Mouse (Mus musculus) gastrocnemius, adult 2 months (tissue): ENCODE measurements around the gene Igsf21. TPM values are rescaled to one million over a fixed set of nuclear protein-coding genes. Genes with fewer than 3 reads are reported as not detected.

Experiments used
- DNase-seq: peaks from one replicate; pipeline ENCODE4 v3.0.0; 2022
- H3K27ac ChIP-seq: fragments of 200-600 bp; 2 replicates; pipeline ENCODE4 v1.8.1; 2022; ENCODE audit warnings: mild to moderate bottlenecking
- H3K4me3 ChIP-seq: fragments of 200-600 bp; 2 replicates; pipeline ENCODE4 v1.8.1; 2022; ENCODE audit warnings: mild to moderate bottlenecking, moderate library complexity
- CTCF ChIP-seq: fragments of 200-600 bp; IDR thresholded peaks from 2 replicates; pipeline ENCODE4 v1.8.1; 2022; ENCODE audit warnings: antibody characterized with exemption, mild to moderate bottlenecking, moderate library complexity
- intact Hi-C: fragments of 180-260 bp; cut with DNase I; formaldehyde crosslinking; loops from one replicate; pipeline ENCODE4 v1.15.1; 2025
- total RNA-seq, 2 experiments: library from RNA; stranded (reverse); gene quantifications; 2 replicates each; pipeline ENCODE4 v1.2.3; 2021

The Igsf21 gene
- total RNA-seq, 2 experiments from 2014 or later, result 0.22 TPM; not detected in 1

DNA sequence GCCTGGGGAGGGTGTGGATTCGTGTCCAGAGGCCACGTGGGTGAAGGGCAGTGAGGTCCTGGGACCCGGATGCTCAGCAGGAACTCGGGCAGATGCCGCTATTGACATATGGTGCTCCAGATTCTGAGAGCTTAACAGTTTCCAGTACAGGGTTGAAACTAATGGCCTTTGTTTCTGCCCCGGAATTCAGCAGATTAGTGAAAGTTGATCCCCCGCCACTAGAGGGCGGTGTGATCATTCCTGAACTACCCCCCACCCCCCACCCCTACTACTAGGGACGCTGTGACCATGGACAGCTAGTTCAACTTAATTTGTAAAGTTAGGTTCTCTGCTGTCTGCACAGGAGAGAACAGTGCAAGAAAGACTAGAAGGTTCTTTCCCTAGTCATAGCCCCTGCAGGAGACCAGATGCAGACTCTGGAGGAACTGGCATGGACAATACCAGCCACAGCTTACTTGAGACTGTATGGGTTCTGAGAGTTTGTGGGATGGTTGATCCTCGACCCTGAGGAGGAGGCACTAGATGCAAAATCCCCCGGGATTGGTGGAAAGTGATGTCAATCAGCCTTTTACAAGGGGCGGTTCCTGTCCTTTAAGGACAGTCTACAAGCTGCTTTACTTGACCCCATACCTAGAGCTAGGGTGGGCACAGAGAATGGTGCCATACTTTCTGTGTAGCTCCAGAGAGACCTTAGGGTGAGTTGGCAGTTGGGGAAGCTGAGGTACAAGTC lies 157.7 kb downstream of the Igsf21 start:
- Histone ChIP-seq H3K27ac (no peak overlapping the region), H3K4me3 (no peak overlapping the region)
- no peak for DNase-seq
- intact Hi-C loops, result no loop called here
- peak; percentile 49 for TF ChIP-seq CTCF

DNA sequence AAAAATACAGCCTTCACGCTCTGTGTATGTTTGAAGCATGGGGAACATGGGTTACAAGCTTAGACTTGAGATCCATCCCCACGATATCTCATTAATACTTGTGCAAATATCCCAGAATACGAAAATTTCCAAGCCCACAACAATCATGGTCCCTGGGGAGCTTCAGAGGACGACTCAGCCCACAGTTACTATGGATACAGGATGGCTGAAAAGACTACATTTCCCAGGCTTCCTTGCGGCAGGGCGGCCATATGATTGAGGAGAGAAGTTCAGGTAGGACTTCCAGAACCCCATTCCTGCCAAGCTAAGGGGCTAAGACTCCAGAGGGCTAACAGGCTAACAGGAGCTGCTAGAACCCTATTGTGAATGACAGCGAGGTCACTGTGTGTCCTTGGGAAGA lies 160.4 kb downstream of the Igsf21 start:
- Histone ChIP-seq H3K27ac (no peak overlapping the region), H3K4me3 (no peak overlapping the region)
- TF ChIP-seq CTCF, result no peak
- peak; percentile 9 for DNase-seq
- intact Hi-C loops, result no loop called here

DNA sequence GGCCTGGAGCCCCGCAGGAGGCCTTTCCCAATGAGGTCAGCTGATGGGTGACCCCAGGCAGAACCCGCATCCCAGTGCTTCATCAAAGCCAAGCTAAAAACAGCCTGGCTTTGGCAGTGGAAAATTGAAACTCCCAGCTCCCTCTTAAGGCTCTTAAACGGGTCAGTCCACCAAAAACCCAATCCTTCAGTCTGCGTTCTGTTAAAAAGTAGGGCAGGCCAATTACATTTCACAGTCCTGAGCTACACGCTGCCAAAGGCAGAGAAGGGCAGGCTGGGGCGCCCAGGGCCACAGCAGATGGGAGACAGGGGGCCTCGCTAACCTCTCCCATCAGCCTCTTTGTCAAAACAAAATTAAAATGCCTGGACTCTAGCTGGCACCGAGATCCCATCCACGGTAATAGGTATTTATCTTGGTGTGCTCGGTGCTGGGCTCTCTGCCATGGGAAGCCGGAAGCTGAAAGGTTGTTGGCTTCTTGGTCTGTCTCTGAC lies 162.0 kb downstream of the Igsf21 start:
- H3K27ac ChIP-seq, result peak overlapping the region; percentile 21
- DNase-seq, result peak; percentile 37
- no peak for TF ChIP-seq CTCF
- intact Hi-C loops, result no loop called here
- H3K4me3 ChIP-seq, result no peak overlapping the region

DNA sequence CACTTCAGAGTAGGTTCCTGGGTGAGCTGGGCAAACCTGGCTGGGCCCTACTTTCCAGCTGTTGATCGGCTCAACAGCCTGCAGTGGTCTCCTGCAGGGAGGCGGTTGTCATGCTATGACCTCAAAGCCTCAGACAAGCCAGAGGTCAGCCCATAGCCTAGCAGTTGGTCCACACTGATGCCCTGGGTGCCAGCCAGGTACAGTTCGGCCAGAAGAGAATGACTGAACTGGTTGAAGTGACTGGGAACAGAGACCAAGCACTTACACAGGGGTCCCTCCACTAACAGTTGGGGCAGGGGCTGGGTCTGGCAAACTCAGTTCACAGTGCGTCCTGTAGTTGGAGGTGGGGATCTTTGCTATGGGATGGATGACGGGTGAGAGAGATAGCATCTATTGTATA lies 162.5 kb downstream of the Igsf21 start:
- intact Hi-C loops, result no loop called here
- Histone ChIP-seq H3K4me3 (no peak overlapping the region), H3K27ac (no peak overlapping the region; the same call in 1 of the 2 replicates)
- DNase-seq, result no peak
- no peak for TF ChIP-seq CTCF

DNA sequence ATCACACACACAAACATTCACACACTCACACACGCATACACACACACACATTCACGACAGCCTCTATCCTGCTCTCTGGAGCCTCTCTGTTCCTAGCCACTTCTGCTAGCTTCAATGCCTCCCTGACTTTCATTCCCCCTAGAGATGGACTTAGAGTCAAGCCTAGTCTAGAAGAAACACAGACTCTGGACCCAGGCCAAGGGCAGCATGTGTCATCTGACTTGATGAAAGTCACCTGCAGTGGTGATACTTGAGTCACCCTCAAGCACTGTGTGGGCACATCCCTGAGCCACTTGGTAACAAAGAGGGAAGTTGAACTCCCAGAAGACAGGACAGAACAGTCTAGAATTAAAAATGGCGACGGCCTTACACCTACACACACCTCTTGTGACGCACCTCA lies 168.2 kb downstream of the Igsf21 start:
- intact Hi-C loops, result no loop called here
- no peak for DNase-seq
- no peak overlapping the region for H3K27ac ChIP-seq
- no peak overlapping the region for H3K4me3 ChIP-seq
- no peak for TF ChIP-seq CTCF

DNA sequence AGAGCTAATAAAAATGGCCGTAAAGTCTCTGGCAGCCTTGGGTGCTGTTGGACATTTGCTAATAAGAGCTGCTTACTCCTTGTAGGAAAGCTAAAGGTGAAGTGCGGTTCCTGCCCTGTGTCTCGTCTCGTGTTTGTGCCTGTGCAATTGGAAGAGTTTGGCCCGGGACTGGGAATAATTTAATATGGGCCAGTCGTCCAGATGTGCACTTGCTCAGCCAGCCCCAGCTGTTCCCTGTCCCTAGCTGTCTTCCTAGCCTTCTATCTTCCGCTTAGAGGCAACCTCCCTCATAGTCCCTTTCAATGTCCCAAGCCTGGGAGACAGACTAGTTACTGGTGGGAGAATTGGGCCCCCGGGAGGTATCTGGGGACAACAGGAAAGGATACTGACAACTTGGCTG lies 169.0 kb downstream of the Igsf21 start:
- H3K27ac ChIP-seq, result no peak overlapping the region
- DNase-seq, result no peak
- no peak for TF ChIP-seq CTCF
- intact Hi-C loops, result no loop called here
- no peak overlapping the region for H3K4me3 ChIP-seq

DNA sequence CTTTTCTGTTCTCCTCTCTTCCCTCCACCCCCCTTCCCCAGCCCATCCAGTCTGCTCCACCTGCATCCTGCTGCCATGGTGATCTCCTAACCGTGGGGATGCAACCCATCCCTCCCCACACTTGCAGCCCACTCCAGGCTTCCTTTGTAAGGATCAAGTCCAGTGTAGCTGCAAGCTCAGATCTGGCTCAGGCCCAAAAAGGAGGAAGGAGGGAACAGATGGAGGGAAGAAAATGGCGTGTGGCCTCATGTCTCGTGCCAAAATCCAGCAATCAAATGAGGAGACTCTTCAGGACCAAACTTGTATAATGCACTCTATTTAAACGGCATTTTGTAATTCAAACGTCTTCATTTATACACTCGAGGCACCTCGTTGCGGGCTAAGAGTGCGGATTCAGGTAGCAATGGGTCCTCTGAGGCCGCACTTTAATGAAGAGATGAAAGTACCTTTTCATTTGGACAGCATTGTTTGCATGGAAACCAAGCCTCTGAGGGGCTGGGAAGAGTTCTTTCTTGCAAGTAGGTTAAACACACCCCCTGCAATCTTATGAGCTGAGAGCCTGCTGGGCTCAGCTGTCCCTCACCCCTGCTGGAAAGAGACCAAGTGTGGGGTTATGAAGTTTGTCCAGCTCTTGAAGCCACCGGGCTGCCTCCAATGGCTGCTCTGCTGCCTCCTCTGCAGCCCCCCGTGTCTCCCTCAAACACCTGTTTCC lies 169.6 kb downstream of the Igsf21 start:
- no peak for TF ChIP-seq CTCF
- no peak for DNase-seq
- no peak overlapping the region for H3K27ac ChIP-seq
- H3K4me3 ChIP-seq, result no peak overlapping the region
- intact Hi-C loops, result no loop called here

DNA sequence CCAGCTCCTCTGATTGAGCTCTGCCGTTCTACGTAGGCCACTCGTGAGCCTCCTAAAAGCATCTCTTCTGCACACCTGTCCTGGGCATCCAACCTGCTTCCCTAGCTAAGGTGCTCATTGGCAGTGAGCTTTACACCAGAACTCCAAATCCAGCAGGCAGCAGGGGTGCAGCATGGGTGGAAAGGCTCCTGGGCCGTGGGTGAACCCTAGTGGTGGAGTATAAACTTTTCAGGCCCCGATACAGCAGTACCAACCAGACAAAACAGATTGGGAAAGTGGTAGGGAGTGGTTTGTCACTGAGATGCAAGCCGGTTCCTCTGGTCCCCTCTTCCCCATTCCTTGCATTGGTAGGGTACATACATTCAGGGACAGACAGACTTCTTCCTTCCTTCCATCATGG lies 170.2 kb downstream of the Igsf21 start:
- TF ChIP-seq CTCF, result no peak
- DNase-seq, result no peak
- H3K4me3 ChIP-seq, result no peak overlapping the region
- intact Hi-C loops, result no loop called here
- no peak overlapping the region for H3K27ac ChIP-seq

DNA sequence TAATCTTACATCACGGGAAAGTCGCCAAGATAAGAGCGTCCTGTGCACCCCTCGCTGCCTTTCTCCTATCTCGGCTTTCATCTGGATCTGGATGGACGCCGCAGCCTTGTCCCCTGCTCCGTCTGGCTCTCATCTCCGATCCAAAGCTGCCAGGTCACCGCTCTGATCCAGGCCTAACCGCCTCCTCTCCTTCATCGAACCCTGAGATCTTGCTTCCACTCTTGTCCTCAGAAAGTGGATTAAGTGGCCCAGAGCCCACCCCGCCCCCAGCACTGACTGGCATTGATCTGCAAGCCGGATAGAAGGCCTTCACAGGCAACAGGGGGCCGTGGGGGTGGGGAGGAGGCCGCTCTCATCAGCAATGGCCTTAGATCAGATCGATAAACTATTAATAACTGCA lies 175.5 kb downstream of the Igsf21 start:
- DNase-seq, result no peak
- H3K27ac ChIP-seq, result no peak overlapping the region
- H3K4me3 ChIP-seq, result no peak overlapping the region
- intact Hi-C loops, result no loop called here
- no peak for TF ChIP-seq CTCF

DNA sequence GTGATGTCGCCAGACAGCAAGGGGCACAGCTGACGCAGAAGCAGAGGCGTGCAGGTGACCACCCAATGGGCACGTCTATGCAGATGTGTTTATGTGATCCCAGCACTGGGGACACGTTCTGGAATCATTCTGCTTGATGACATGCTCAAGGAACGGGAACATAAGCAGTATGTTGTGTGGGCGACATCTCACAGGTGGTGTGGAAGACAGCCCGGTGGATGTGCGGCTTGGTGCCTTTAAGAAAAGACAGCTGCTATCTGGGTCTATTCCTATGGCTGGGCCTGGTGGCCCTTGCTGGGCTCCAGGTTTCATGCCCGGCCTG lies 176.3 kb downstream of the Igsf21 start:
- no peak overlapping the region for H3K27ac ChIP-seq
- intact Hi-C loops, result no loop called here
- H3K4me3 ChIP-seq, result no peak overlapping the region
- TF ChIP-seq CTCF, result no peak
- DNase-seq, result no peak

DNA sequence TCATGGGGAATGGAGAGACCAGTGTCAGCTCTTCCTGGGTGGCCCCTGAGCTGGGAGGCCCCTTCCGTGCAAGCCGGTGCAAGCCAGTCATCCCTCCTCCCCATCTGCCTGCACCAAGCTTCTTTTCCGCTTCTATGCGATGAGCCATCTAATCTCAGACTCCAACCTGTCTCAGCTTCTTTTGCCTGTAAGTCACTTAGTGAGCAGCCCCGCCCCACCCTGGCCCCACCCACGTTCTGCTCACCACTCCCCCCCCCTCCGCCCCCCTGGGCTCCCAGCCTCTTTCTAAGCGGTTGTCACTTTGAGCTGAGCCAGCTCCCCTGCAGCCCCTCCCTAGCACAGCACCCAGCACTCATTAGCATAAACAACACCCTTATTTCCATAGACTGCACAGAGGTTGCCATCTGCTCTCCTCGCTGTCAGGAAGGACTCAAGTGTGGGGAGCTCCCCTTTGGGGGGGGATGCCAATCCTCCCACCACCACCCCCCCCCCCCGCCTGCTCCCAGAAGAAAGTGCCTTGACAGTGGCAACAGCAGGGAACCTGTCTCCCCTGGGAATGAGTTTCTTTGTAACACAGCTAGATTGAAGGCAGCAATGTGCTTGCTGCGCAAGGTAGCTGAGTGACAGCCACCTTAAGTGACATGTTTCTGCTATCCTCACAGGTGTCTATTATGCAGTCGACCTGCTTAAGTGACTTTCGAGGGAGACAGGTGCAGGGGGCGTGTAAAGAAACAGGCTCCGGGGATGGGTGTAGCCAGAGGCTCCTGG lies 176.8 kb downstream of the Igsf21 start:
- DNase-seq, result no peak
- intact Hi-C loops, result no loop called here

DNA sequence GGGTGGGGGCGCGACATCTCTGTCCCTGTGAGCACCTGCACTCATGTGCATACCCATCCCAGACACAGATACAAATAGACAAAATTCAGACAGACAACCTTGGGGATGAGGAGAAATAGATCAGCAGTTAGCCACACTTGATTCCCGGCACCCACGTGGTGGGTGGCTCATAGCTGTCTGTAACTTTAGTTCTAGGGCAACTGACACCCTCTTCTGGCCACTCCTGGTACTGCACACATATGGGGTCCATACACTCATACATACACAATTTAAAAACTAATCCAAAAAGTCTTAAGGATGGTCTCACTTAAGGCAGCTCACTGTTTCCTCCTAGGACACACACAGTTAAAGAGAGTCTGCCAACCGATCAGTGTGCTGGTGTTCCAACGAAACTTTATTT lies 178.1 kb downstream of the Igsf21 start:
- TF ChIP-seq CTCF, result peak; percentile 20; the same call in 1 of the 2 replicates
- no peak overlapping the region for H3K4me3 ChIP-seq
- DNase-seq, result no peak
- no peak overlapping the region for H3K27ac ChIP-seq
- intact Hi-C loops, result no loop called here

More for the DNA sequence above, 176.8 kb downstream of the Igsf21 start:
- no peak overlapping the region for H3K4me3 ChIP-seq
- H3K27ac ChIP-seq, result no peak overlapping the region
- TF ChIP-seq CTCF, result no peak

DNA sequence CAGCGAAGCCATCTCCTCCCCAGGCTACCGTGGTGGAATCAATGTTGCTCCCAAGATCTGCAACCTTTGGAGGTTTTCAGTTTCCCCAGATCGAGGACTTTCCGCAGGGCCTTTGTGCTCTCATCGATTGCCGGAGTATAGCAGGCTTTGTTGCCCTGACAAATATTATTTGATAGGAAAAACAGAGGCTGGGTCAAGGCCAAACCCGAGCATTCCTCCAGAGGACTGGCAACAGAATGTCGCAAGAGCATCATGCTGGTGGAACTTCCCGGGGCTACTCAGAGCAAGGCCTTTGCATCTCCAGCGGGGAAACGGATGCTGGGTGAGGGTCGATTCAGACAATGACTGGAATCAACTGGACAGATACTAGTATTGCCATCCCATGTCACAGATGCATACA lies 180.6 kb downstream of the Igsf21 start:
- no peak overlapping the region for H3K27ac ChIP-seq
- TF ChIP-seq CTCF, result no peak
- DNase-seq, result peak; percentile 36
- intact Hi-C loops, result no loop called here
- H3K4me3 ChIP-seq, result no peak overlapping the region
